Comparison of ENCODE assay signal across 39 mouse cellular contexts in genomic region chr17:48036921-48037320, GRCm38 (mm10). TPM values are rescaled to one million over a fixed set of nuclear protein-coding genes. Genes with fewer than 3 reads are reported as not detected.
A peak's percentile ranks its signal among the peaks of the same experiment; 100 is the strongest.
DNase-seq lines count a peak whose midpoint lies in the region; ATAC-seq and TF ChIP-seq lines count a peak whose summit lies in the region.
"Had no signal": no experiment of that assay in that cellular context is flagged by ENCODE, and none has a peak within 500 bp of the region (broad histone marks: within the 10 kb centered on the region; RNA-seq: fewer than 3 reads in every experiment).

No protein-coding gene starts in this region.

- no peaks in the 10 kb centered on the region for H3K9me3 ChIP-seq in forebrain, embryonic 10.5 days
- H3K9me3 ChIP-seq in forebrain, postnatal 0 days (ENCODE audit: low read length), result no peaks in the 10 kb centered on the region
- no peaks in the 10 kb centered on the region for H3K9me3 ChIP-seq in forebrain, embryonic 12.5 days
- H3K9me3 ChIP-seq: embryonic facial prominence, embryonic 15.5 days; heart, embryonic 10.5 days; hindbrain, embryonic 12.5 days; limb, embryonic 13.5 days; lung, embryonic 15.5 days; midbrain, embryonic 10.5 days; midbrain, embryonic 15.5 days; stomach, embryonic 15.5 days had no signal

- H3K4me3 ChIP-seq in forebrain, embryonic 10.5 days, result no peak overlapping the region
- H3K4me3 ChIP-seq in forebrain, postnatal 0 days (ENCODE audit: low read depth, low read length), result no peak overlapping the region
- H3K4me3 ChIP-seq in forebrain, embryonic 12.5 days (replicated peaks), result no peak overlapping the region
- H3K4me3 ChIP-seq: embryonic facial prominence, embryonic 15.5 days; gastrocnemius, adult 2 months; heart, embryonic 10.5 days; hindbrain, embryonic 12.5 days; left cerebral cortex, adult 2 months; limb, embryonic 13.5 days; lung, embryonic 15.5 days; midbrain, embryonic 10.5 days; midbrain, embryonic 15.5 days; stomach, embryonic 15.5 days had no signal

- no peak overlapping the region for H3K9ac ChIP-seq in forebrain, postnatal 0 days
- H3K9ac ChIP-seq in forebrain, embryonic 12.5 days, result no peak overlapping the region
- H3K9ac ChIP-seq: embryonic facial prominence, embryonic 15.5 days; hindbrain, embryonic 12.5 days; limb, embryonic 13.5 days; lung, embryonic 15.5 days; midbrain, embryonic 15.5 days; stomach, embryonic 15.5 days had no signal

- peak overlapping the region; percentile 37; the same call in 1 of the 2 replicates for H3K27ac ChIP-seq in forebrain, embryonic 10.5 days
- no peak overlapping the region for H3K27ac ChIP-seq in forebrain, postnatal 0 days (ENCODE audit: low read depth, low read length)
- no peak overlapping the region for H3K27ac ChIP-seq in forebrain, embryonic 12.5 days
- H3K27ac ChIP-seq: embryonic facial prominence, embryonic 15.5 days; gastrocnemius, adult 2 months; heart, embryonic 10.5 days; hindbrain, embryonic 12.5 days; left cerebral cortex, adult 2 months; limb, embryonic 13.5 days; lung, embryonic 15.5 days; midbrain, embryonic 10.5 days; midbrain, embryonic 15.5 days; stomach, embryonic 15.5 days had no signal

- no peak for DNase-seq in forebrain, embryonic 10.5 days (ENCODE audit: extremely low spot score, low spot score)
- DNase-seq in forebrain, postnatal 0 days, result no peak
- peak; percentile 18 for DNase-seq in T-cell, adult 2 months (ENCODE audit: low spot score)
- peak; percentile 50 for DNase-seq in naive thymus-derived CD4-positive, alpha-beta T cell, adult 2 months (ENCODE audit: low read depth)
- peak; percentile 29 to 41 for DNase-seq in thymus, postnatal 36 days
- DNase-seq in cerebellum, postnatal 14 days, result no peak
- DNase-seq in gastrocnemius, adult 18-20 months (ENCODE audit: low spot score), result no peak
- DNase-seq: adrenal gland, postnatal 25 days; cerebellum, adult 11-12 months; cerebellum, postnatal 10 days; gastrocnemius, adult 2 months; heart, postnatal 36 days; kidney, adult 9 months; kidney, postnatal 10 days; right cerebral cortex, postnatal 25 days had no signal

- no peak for TF ChIP-seq CTCF in forebrain, postnatal 0 days (IDR thresholded peaks at IDR 0.05; ENCODE audit: low read depth)

- 49% methylated on average over 3 of the region's 3 CpGs for WGBS in forebrain, embryonic 10.5 days
- WGBS in forebrain, postnatal 0 days, result 74% methylated on average over 3 of the region's 3 CpGs
- 74% methylated on average over 3 of the region's 3 CpGs for WGBS in forebrain, embryonic 12.5 days

- H3K4me1 ChIP-seq in forebrain, embryonic 10.5 days, result peaks cover 43% of the 10 kb centered on the region
- H3K4me1 ChIP-seq in forebrain, postnatal 0 days (ENCODE audit: insufficient read depth), result no peaks in the 10 kb centered on the region
- peaks cover 24% of the 10 kb centered on the region for H3K4me1 ChIP-seq in forebrain, embryonic 12.5 days

- ATAC-seq in forebrain, postnatal 0 days, result no peak
- ATAC-seq in forebrain, embryonic 12.5 days (ENCODE audit: low FRiP score), result no peak
- ATAC-seq: forebrain, embryonic 14.5 days; intestine, postnatal 0 days; midbrain, embryonic 15.5 days had no signal

- no peak overlapping the region for H3K4me2 ChIP-seq in forebrain, postnatal 0 days (ENCODE audit: low read depth)
- no peak overlapping the region for H3K4me2 ChIP-seq in forebrain, embryonic 12.5 days
- H3K4me2 ChIP-seq: embryonic facial prominence, embryonic 15.5 days; hindbrain, embryonic 12.5 days; limb, embryonic 13.5 days; liver, embryonic 11.5 days; lung, embryonic 15.5 days; midbrain, embryonic 15.5 days; stomach, embryonic 15.5 days had no signal

- H3K27me3 ChIP-seq in forebrain, embryonic 10.5 days (ENCODE audit: poor library complexity, severe bottlenecking), result peaks cover 65% of the 10 kb centered on the region
- peaks cover 12% of the 10 kb centered on the region for H3K27me3 ChIP-seq in forebrain, postnatal 0 days (ENCODE audit: insufficient read depth, low read length)
- peaks cover 55% of the 10 kb centered on the region for H3K27me3 ChIP-seq in forebrain, embryonic 12.5 days
- H3K27me3 ChIP-seq: embryonic facial prominence, embryonic 15.5 days; lung, embryonic 15.5 days; stomach, embryonic 15.5 days had no signal

- no peaks in the 10 kb centered on the region for H3K36me3 ChIP-seq in forebrain, embryonic 10.5 days (replicated peaks)
- no peaks in the 10 kb centered on the region for H3K36me3 ChIP-seq in forebrain, postnatal 0 days (ENCODE audit: insufficient read depth)
- no peaks in the 10 kb centered on the region for H3K36me3 ChIP-seq in forebrain, embryonic 12.5 days (replicated peaks)
- H3K36me3 ChIP-seq: embryonic facial prominence, embryonic 15.5 days; heart, embryonic 10.5 days; hindbrain, embryonic 12.5 days; limb, embryonic 13.5 days; lung, embryonic 15.5 days; midbrain, embryonic 10.5 days; midbrain, embryonic 15.5 days; stomach, embryonic 15.5 days had no signal

RNA-seq across cellular contexts. Expression of gene 1700122O11Rik, which starts 1.2 kb away (rescaled TPM):
- polyA plus RNA-seq in forebrain, embryonic 10.5 days (2016; fragmentation: Nextera tagmentation; extraction: Ambion mirVana), result not detected in 2 replicates
- total RNA-seq in forebrain, postnatal 0 days (2014; rRNA removed), result not detected in 2 replicates
- not detected in 2 replicates for polyA plus RNA-seq in forebrain, postnatal 0 days (2015; fragmentation: Nextera tagmentation; extraction: Ambion mirVana)
- polyA plus RNA-seq in forebrain, embryonic 12.5 days (2016; fragmentation: Nextera tagmentation; extraction: Ambion mirVana), result not detected in 2 replicates
- not detected for total RNA-seq in gastrocnemius, adult 18-20 months (2021)
- total RNA-seq: adrenal gland, postnatal 25 days; ES-E14; gastrocnemius, adult 2 months; heart, postnatal 36 days; layer of hippocampus, postnatal 10 days; left cerebral cortex, adult 2 months; left cerebral cortex, postnatal 25 days; megakaryocyte progenitor cell, adult 5-6 weeks; neutrophil, adult 5-6 weeks had no signal
- polyA plus RNA-seq: cortical plate, adult 2 months; embryonic facial prominence, embryonic 15.5 days; forebrain, embryonic 14.5 days; frontal cortex, adult 2 months; gonadal fat pad, adult 2 months; heart, embryonic 10.5 days; heart, embryonic 16.5 days; hindbrain, embryonic 12.5 days; intestine, postnatal 0 days; limb, embryonic 13.5 days; liver, embryonic 11.5 days; liver, embryonic 16.5 days; lung, embryonic 15.5 days; midbrain, embryonic 10.5 days; midbrain, embryonic 15.5 days; neural tube, embryonic 11.5 days; stomach, embryonic 15.5 days had no signal

RNA-seq across cellular contexts. Expression of gene 1700067P10Rik, which starts 52.2 kb away (rescaled TPM):
- not detected in 2 replicates for polyA plus RNA-seq in forebrain, embryonic 10.5 days (2016; fragmentation: Nextera tagmentation; extraction: Ambion mirVana)
- total RNA-seq in forebrain, postnatal 0 days (2014; rRNA removed), result not detected in 2 replicates
- polyA plus RNA-seq in forebrain, postnatal 0 days (2015; fragmentation: Nextera tagmentation; extraction: Ambion mirVana), result not detected in 2 replicates
- not detected in 2 replicates for polyA plus RNA-seq in forebrain, embryonic 12.5 days (2016; fragmentation: Nextera tagmentation; extraction: Ambion mirVana)
- total RNA-seq in gastrocnemius, adult 18-20 months (2021), result not detected
- total RNA-seq: adrenal gland, postnatal 25 days; ES-E14; gastrocnemius, adult 2 months; heart, postnatal 36 days; layer of hippocampus, postnatal 10 days; left cerebral cortex, adult 2 months; left cerebral cortex, postnatal 25 days; megakaryocyte progenitor cell, adult 5-6 weeks; neutrophil, adult 5-6 weeks had no signal
- polyA plus RNA-seq: embryonic facial prominence, embryonic 15.5 days; forebrain, embryonic 14.5 days; heart, embryonic 10.5 days; heart, embryonic 16.5 days; intestine, postnatal 0 days; limb, embryonic 13.5 days; liver, embryonic 11.5 days; liver, embryonic 16.5 days; lung, embryonic 15.5 days; midbrain, embryonic 10.5 days; midbrain, embryonic 15.5 days; neural tube, embryonic 11.5 days; stomach, embryonic 15.5 days had no signal

Comparison
In these comparisons a context has a peak if more than half of its experiments do, and no peak if none do; other contexts are left out.
1. DNase-seq: peak in T-cell, adult 2 months (single experiment), naive thymus-derived CD4-positive, alpha-beta T cell, adult 2 months (single experiment) and thymus, postnatal 36 days (2 of 2); none in forebrain, embryonic 10.5 days (single experiment), forebrain, postnatal 0 days (single experiment), cerebellum, postnatal 14 days (0 of 2) and gastrocnemius, adult 18-20 months (single experiment).